Mouse (Mus musculus) forebrain, embryonic 11.5 days (tissue): Measurements from ENCODE around the gene Hhat. TPM values are rescaled to one million over a fixed set of nuclear protein-coding genes. Genes with fewer than 3 reads are reported as not detected.

Experiments used
- ATAC-seq: fragments of 200-750 bp; cut with Nextera tagmentation; replicated peaks from 2 replicates; pipeline ENCODE4 v1.8.0; 2017; ENCODE audit warnings: moderate TSS enrichment; ENCODE audit not compliant: low FRiP score
- DNase-seq: peaks from one replicate; pipeline ENCODE4 v3.0.0-alpha.2; 2017; ENCODE audit warnings: low spot score
- H3K27ac ChIP-seq: fragments of 300-500 bp; sonication (generic); 2 replicates; pipeline ENCODE4 v1.5.1; 2014; ENCODE audit warnings: low read depth, low read length
- H3K27me3 ChIP-seq: fragments of 300-500 bp; sonication (generic); 2 replicates; pipeline ENCODE4 v1.6.1; 2014; ENCODE audit warnings: mild to moderate bottlenecking, low read length, mixed read lengths; ENCODE audit not compliant: control insufficient read depth, insufficient read depth
- H3K36me3 ChIP-seq: fragments of 300-500 bp; sonication (generic); 2 replicates; pipeline ENCODE4 v1.6.1; 2014; ENCODE audit warnings: mild to moderate bottlenecking, low read length, moderate library complexity, mixed read lengths; ENCODE audit not compliant: control insufficient read depth, insufficient read depth
- H3K4me1 ChIP-seq: fragments of 300-500 bp; sonication (generic); replicated peaks from 2 replicates; pipeline ENCODE4 v1.6.1; 2014; ENCODE audit warnings: low read length, mixed read lengths; ENCODE audit not compliant: control insufficient read depth, insufficient read depth
- H3K4me2 ChIP-seq: fragments of 300-500 bp; sonication (generic); 2 replicates; pipeline ENCODE4 v1.6.1; 2014; ENCODE audit warnings: low read depth, mild to moderate bottlenecking, low read length, moderate library complexity, mixed read lengths; ENCODE audit not compliant: severe bottlenecking
- H3K4me3 ChIP-seq: fragments of 300-500 bp; sonication (generic); 2 replicates; pipeline ENCODE4 v1.5.1; 2014; ENCODE audit warnings: low read depth, low read length
- H3K9ac ChIP-seq: fragments of 300-500 bp; sonication (generic); 2 replicates; pipeline ENCODE4 v1.6.1; 2014; ENCODE audit warnings: low read length
- H3K9me3 ChIP-seq: fragments of 300-500 bp; sonication (generic); 2 replicates; pipeline ENCODE4 v1.6.1; 2016; ENCODE audit warnings: low read length, mixed read lengths; ENCODE audit not compliant: control insufficient read depth
- WGBS: fragments of 180-500 bp; shearing (Covaris S2); extraction: QIAGEN DNeasy Blood & Tissue Kit; methylation state at CpG from one replicate; pipeline ENCODE4 v1.1.7; 2014; 5-methylcytosine and 5-hydroxymethylcytosine counted together
- polyA plus RNA-seq: library from polyadenylated mRNA; unstranded; fragments of >200 nt; fragmentation: Nextera tagmentation; extraction: Ambion mirVana; gene quantifications from 2 replicates; pipeline ENCODE4 v1.2.1, GENCODE M21; 2014

Hhat gene
- polyA plus RNA-seq, 1 experiment from 2014 or later: 8.0 TPM

DNA sequence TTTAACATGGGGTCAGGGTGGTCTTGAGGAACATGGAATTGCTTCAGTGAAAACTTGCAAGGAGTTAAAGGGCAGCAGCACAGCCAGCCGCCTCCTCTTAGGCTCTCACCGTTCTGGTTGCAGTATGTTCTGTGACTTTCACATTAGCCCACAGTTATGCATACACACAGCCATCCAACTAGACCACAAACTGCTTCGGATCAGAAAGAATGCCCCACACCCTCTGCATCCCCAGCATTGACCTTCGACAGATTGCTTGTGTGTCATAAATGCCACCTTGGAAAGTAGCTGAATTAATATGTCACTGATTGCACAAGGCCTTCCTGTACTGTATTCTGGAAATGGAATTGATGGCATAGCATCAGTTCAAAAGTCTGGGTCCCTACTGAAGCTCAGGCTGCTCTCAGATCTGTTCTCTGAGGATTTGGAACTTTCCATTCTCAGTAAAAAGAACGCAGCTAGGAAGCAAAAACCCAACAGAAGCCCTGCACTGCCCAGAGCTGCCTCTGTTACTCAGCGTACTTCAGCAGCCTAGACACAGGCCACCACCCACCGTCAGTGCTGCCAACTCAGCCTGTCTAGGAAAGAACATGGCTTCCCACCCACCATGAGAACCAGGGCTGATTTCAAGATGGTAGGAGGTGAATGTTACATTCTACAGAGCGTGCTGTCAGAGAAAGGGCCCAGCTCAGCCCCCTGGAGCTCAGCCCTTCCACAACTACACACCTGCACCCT lies 70.5 kb downstream of the Hhat start:
- H3K27me3 ChIP-seq: no peaks in the 10 kb centered on the region
- H3K27ac ChIP-seq: no peak overlapping the region
- 84% methylated on average over 8 of the region's 8 CpGs for WGBS
- H3K9me3 ChIP-seq: no peaks in the 10 kb centered on the region
- no peak for DNase-seq
- H3K9ac ChIP-seq: no peak overlapping the region
- no peaks in the 10 kb centered on the region for H3K4me1 ChIP-seq
- no peak overlapping the region for H3K4me3 ChIP-seq
- H3K4me2 ChIP-seq: no peak overlapping the region
- H3K36me3 ChIP-seq: no peaks in the 10 kb centered on the region
- ATAC-seq: no peak

DNA sequence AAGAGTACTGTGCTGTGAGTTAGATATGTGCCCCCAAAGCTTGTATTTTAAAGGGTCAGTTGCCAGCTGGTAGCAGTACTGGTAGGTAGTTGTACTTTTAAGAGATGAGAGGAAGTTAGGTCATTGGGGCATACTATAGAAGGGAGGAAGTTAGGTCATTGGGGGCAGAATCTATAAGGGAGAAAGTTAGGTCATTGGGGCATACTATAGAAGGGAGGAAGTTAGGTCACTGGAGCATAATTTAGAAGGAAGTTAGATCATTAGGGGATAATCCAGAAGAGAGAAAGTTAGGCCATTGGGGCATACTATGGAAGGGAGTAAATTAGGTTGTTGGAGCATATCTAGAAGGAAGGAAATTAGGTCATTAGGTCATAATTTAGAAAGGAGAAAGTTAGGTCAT lies 71.9 kb downstream of the Hhat start:
- H3K4me3 ChIP-seq: no peak overlapping the region
- DNase-seq (no peak), ATAC-seq (no peak)
- H3K27ac ChIP-seq: no peak overlapping the region
- no peaks in the 10 kb centered on the region for H3K36me3 ChIP-seq
- no peaks in the 10 kb centered on the region for H3K27me3 ChIP-seq
- no peak overlapping the region for H3K9ac ChIP-seq
- no peak overlapping the region for H3K4me2 ChIP-seq
- no peaks in the 10 kb centered on the region for H3K4me1 ChIP-seq
- H3K9me3 ChIP-seq: no peaks in the 10 kb centered on the region

DNA sequence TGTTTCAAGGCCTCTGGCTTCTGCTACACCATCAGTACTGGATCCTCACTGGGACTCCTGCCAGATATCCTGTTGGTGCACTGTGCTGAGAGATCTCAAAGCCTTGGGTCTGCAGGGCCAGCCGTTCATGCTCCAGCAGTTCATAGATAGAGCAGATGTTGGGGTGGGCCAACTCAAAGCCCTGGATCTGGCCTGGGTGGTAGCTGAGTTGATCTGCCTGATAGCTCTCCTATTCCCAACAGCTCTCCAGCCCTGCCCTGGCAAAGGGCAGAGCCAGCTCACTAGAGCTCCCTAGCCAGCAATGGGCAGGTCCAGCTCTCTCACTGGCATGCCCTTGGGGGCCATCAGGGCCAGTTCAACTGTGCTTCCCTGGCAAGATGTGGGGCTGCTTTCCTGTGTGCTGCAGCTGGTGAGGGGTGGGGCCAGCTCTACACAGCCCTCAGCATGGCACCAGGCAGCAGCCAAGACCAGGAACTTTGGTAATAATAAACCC lies 74.6 kb downstream of the Hhat start:
- ATAC-seq (no peak), DNase-seq (no peak)
- Histone ChIP-seq H3K9me3 (no peaks in the 10 kb centered on the region), H3K27ac (no peak overlapping the region), H3K9ac (no peak overlapping the region), H3K4me2 (no peak overlapping the region), H3K4me1 (no peaks in the 10 kb centered on the region), H3K36me3 (no peaks in the 10 kb centered on the region), H3K4me3 (no peak overlapping the region), H3K27me3 (no peaks in the 10 kb centered on the region)
- 100% methylated on average over 1 of the region's 1 CpGs for WGBS

DNA sequence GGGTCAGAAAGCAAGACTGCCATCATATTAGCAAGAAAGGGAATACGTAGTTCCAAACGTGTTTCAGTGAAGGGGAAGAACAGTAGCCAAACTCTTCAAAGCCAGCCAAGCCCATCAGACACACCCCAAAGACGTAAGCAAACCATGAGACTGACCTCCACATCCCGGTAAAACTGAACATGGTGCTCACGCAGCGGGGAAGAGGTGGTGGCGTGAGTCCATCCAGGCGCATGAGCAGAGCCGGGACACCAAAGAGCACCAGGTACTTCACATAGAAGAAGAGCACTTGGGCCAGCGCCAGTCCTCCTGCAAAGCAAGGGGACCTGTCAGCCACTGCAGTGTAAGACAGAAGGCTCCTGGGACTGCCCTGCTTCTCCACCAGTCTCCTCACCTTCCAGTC lies 77.4 kb downstream of the Hhat start:
- ATAC-seq (no peak), DNase-seq (no peak)
- no peak overlapping the region for H3K4me3 ChIP-seq
- 93% methylated on average over 10 of the region's 10 CpGs for WGBS
- no peaks in the 10 kb centered on the region for H3K9me3 ChIP-seq
- no peaks in the 10 kb centered on the region for H3K27me3 ChIP-seq
- H3K4me2 ChIP-seq: no peak overlapping the region
- no peaks in the 10 kb centered on the region for H3K4me1 ChIP-seq
- H3K36me3 ChIP-seq: no peaks in the 10 kb centered on the region
- H3K27ac ChIP-seq: no peak overlapping the region
- no peak overlapping the region for H3K9ac ChIP-seq

DNA sequence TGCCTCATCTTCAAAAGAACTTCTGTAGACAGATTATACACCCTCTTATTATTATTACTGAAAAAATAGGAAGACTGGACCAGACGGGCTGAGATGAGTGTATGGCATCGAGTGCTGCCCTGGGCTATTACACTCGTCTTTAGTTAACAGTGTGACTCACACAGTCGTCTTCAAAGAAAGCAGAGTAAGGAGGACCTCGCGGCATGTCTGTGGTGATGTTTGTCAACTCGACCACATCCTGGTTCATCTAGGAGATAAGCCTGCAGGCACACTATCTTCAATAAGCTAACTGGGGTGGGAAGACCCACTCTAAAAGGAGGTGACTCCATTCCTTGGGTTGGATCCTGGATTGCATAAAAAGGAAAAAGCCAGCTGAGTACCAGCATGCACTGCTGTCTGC lies 78.0 kb downstream of the Hhat start:
- 86% methylated on average over 7 of the region's 7 CpGs for WGBS
- Histone ChIP-seq H3K4me1 (no peaks in the 10 kb centered on the region), H3K9me3 (no peaks in the 10 kb centered on the region), H3K27me3 (no peaks in the 10 kb centered on the region), H3K9ac (no peak overlapping the region), H3K4me2 (no peak overlapping the region), H3K4me3 (no peak overlapping the region), H3K36me3 (no peaks in the 10 kb centered on the region), H3K27ac (no peak overlapping the region)
- no peak for ATAC-seq
- DNase-seq: no peak

DNA sequence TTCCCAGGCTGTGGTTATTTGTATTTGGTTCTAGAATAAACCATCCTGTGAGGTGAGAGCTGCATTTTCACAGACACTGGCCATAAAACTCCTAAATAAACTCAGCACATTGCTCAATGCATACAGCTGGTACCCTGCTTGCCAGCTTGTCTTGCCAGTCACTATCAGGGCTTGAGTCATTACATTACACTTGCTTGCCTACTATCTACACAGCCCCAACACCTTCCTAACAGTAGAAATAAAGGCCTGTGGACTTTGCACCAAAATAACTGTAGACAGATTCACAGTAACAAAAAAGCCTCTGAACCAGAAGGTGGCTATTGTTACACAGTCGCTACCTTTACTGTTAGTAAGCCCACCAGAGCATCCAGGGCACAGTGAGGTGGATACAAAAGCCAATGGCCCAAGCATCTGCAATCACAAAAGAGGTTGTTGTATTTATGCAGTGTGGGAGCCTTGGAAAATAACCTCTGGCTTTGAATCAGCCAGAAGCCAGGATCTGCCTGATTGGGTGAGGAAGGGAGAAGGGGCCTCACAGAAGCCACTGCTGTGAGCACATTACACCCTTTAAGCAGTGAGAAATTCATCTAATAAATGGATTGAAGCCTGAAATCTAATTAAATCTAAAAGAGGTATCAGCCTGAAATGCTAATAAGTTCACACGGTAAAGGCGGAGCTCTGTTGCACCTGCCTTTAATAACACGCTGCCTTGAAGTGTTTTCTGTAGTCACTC lies 88.6 kb downstream of the Hhat start:
- Histone ChIP-seq H3K9ac (no peak overlapping the region), H3K4me3 (no peak overlapping the region), H3K27ac (no peak overlapping the region), H3K9me3 (no peaks in the 10 kb centered on the region), H3K4me1 (peaks cover 3% of the 10 kb centered on the region; the same call in 1 of the 2 replicates), H3K27me3 (no peaks in the 10 kb centered on the region), H3K36me3 (no peaks in the 10 kb centered on the region), H3K4me2 (no peak overlapping the region)
- DNase-seq (no peak), ATAC-seq (no peak)
- WGBS: 74% methylated on average over 4 of the region's 4 CpGs

DNA sequence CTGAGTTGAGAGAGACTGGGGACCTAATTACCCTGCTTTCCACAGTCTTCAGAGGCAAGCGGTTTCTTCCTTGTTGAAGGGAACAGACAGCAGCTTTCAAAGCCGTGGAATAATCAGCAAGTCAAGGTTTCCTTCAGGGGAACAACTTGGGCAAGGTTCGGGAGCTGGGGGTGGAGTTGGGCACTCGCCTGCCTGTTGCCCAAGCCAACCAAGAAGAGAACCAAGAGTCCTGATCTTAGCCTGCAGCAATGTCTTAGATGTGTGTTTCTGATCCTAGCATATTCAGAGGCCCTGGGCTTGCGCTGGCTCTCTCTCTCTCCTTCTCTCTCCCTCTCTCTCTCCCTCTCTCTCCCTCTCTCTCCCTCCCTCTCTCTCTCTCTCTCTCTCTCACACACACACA lies 93.8 kb downstream of the Hhat start:
- no peak overlapping the region for H3K4me2 ChIP-seq
- H3K4me1 ChIP-seq: no peaks in the 10 kb centered on the region; the same call in 1 of the 2 replicates
- DNase-seq: no peak
- no peak overlapping the region for H3K4me3 ChIP-seq
- WGBS: 83% methylated on average over 5 of the region's 5 CpGs
- H3K36me3 ChIP-seq: no peaks in the 10 kb centered on the region
- H3K9me3 ChIP-seq: no peaks in the 10 kb centered on the region
- no peak overlapping the region for H3K9ac ChIP-seq
- no peaks in the 10 kb centered on the region for H3K27me3 ChIP-seq
- no peak for ATAC-seq
- no peak overlapping the region for H3K27ac ChIP-seq

DNA sequence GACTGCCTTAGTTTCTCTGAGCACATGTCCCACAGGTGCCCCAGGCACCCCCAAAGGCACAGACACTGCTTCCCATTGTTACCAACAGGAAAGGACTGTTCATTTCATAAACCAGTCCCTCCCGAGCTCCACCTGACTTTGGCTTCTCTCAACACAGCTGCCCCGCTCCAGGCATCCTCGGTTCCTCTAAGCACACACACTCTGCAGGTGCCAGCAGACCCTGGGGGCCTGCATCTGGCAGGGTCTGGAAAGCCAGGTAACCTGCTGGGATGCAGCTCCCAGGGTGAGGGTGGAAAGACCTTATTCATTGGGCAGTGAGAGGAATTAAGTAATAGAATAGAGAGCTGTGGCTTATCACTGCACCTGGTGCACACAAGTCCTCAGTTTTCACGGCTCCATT lies 107.4 kb downstream of the Hhat start:
- H3K36me3 ChIP-seq: no peaks in the 10 kb centered on the region
- no peak overlapping the region for H3K27ac ChIP-seq
- no peak overlapping the region for H3K4me3 ChIP-seq
- H3K27me3 ChIP-seq: no peaks in the 10 kb centered on the region
- WGBS: 71% methylated on average over 4 of the region's 4 CpGs
- no peak for DNase-seq
- no peak for ATAC-seq
- no peak overlapping the region for H3K9ac ChIP-seq
- H3K4me1 ChIP-seq: no peaks in the 10 kb centered on the region
- H3K9me3 ChIP-seq: no peaks in the 10 kb centered on the region
- H3K4me2 ChIP-seq: no peak overlapping the region

DNA sequence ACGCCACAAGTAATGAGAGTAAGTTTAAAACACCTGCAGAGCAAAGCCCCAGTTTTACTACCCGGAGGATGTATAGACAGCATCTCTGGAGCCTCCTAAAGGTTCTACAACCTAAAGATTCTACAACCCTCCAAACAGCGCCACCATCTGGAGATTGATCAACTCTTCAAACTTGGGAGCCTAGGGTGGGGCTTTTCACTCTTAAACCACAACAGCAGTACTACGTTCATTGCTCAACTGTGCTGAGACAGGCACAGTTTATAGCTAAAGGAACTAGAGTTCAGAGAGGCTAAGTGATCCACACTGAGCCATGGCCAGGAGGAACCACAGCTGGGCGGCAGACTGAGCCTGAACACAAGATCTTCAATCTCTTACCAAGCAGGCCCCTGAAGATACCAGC lies 107.9 kb downstream of the Hhat start:
- WGBS: 80% methylated on average over 5 of the region's 5 CpGs
- no peaks in the 10 kb centered on the region for H3K9me3 ChIP-seq
- no peak overlapping the region for H3K4me2 ChIP-seq
- no peaks in the 10 kb centered on the region for H3K36me3 ChIP-seq
- H3K27ac ChIP-seq: no peak overlapping the region
- no peaks in the 10 kb centered on the region for H3K27me3 ChIP-seq
- no peak overlapping the region for H3K9ac ChIP-seq
- H3K4me1 ChIP-seq: no peaks in the 10 kb centered on the region
- ATAC-seq (no peak), DNase-seq (no peak)
- no peak overlapping the region for H3K4me3 ChIP-seq
